Mouse (Mus musculus) spleen, postnatal 36 days (tissue): ENCODE results near the gene Jade1.

Source experiments
- DNase-seq, 2 experiments: peaks; one replicate each; pipeline ENCODE4 v3.0.0; 2022; ENCODE audit warnings: low spot score in 2 of 2, mixed read lengths in 1 of 2

The Jade1 gene

GRCm38 (mm10) chr3:41555491-41556381 lies at the start of gene Jade1:
Gene Jade1 (plus strand): TSS chr3:41555731.
- no peak for DNase-seq

- DNase-seq, result no peak
Observed at GRCm38 (mm10) chr3:41509441-41509840, 46.1 kb upstream of the Jade1 start.

- DNase-seq, result no peak
Observed at GRCm38 (mm10) chr3:41510191-41510590, 45.3 kb upstream of the Jade1 start.

- no peak for DNase-seq
Observed at GRCm38 (mm10) chr3:41510750-41511149, 44.8 kb upstream of the Jade1 start.

GRCm38 (mm10) chr3:41514003-41514402 lies 41.5 kb upstream of the Jade1 start:
- no peak for DNase-seq

- no peak for DNase-seq
Observed at GRCm38 (mm10) chr3:41514683-41515305, 40.7 kb upstream of the Jade1 start.

- DNase-seq, result no peak
Observed at GRCm38 (mm10) chr3:41516961-41517518, 38.5 kb upstream of the Jade1 start.

GRCm38 (mm10) chr3:41520925-41521324 lies 34.6 kb upstream of the Jade1 start:
- no peak for DNase-seq

- no peak for DNase-seq
Observed at GRCm38 (mm10) chr3:41521733-41522132, 33.8 kb upstream of the Jade1 start.

- DNase-seq, result no peak
Observed at GRCm38 (mm10) chr3:41522226-41523005, 33.1 kb upstream of the Jade1 start.

GRCm38 (mm10) chr3:41523006-41523375 lies 32.5 kb upstream of the Jade1 start:
- no peak for DNase-seq

- no peak for DNase-seq
Observed at GRCm38 (mm10) chr3:41523460-41523859, 32.1 kb upstream of the Jade1 start.

GRCm38 (mm10) chr3:41528291-41528969 lies 27.1 kb upstream of the Jade1 start:
- DNase-seq, result no peak

- no peak for DNase-seq
Observed at GRCm38 (mm10) chr3:41530156-41530555, 25.4 kb upstream of the Jade1 start.

GRCm38 (mm10) chr3:41531541-41531940 lies 24.0 kb upstream of the Jade1 start:
- no peak for DNase-seq

- no peak for DNase-seq
Observed at GRCm38 (mm10) chr3:41532109-41532508, 23.4 kb upstream of the Jade1 start.

- DNase-seq, result no peak
Observed at GRCm38 (mm10) chr3:41533660-41534059, 21.9 kb upstream of the Jade1 start.

- no peak for DNase-seq
Observed at GRCm38 (mm10) chr3:41537957-41538356, 17.6 kb upstream of the Jade1 start.

- DNase-seq, result no peak
Observed at GRCm38 (mm10) chr3:41541313-41541712, 14.2 kb upstream of the Jade1 start.

- no peak for DNase-seq
Observed at GRCm38 (mm10) chr3:41544451-41544850, 11.1 kb upstream of the Jade1 start.

GRCm38 (mm10) chr3:41547289-41547688 lies 8.2 kb upstream of the Jade1 start:
- no peak for DNase-seq
